Mouse (Mus musculus): ENCODE measurements at regions not wholly inside any gene's neighbourhood (a gene's known extent, or its start where the extent isn't known, plus 50 kb on each side); places are given as distances from the start of the nearest gene placed in this dataset.
A peak's percentile ranks its signal among the peaks of the same experiment; 100 is the strongest.

GRCm38 (mm10) chr11:65365751-65366559, 96.2 kb upstream of the Myocd start:
- DNase-seq (ENCODE audit: low read depth, low spot score) = peak; percentile 21

GRCm38 (mm10) chr11:65364910-65365309, 95.1 kb upstream of the Myocd start:
- DNase-seq (ENCODE audit: low read depth, low spot score) = no peak

- DNase-seq (ENCODE audit: low read depth, low spot score) = peak; percentile 15
Observed at GRCm38 (mm10) chr11:65363846-65364245, 94.1 kb upstream of the Myocd start.

GRCm38 (mm10) chr11:65360729-65361128, 90.9 kb upstream of the Myocd start:
- DNase-seq (ENCODE audit: low read depth, low spot score) = no peak

GRCm38 (mm10) chr11:65358908-65359307, 89.1 kb upstream of the Myocd start:
- DNase-seq (ENCODE audit: low read depth, low spot score) = no peak

GRCm38 (mm10) chr11:65352516-65352915, 82.7 kb upstream of the Myocd start:
- DNase-seq (ENCODE audit: low read depth, low spot score) = no peak

GRCm38 (mm10) chr11:65349013-65349412, 79.2 kb upstream of the Myocd start:
- no peak for DNase-seq (ENCODE audit: low read depth, low spot score)

- no peak for DNase-seq (ENCODE audit: low read depth, low spot score)
Observed at GRCm38 (mm10) chr11:65341683-65342440, 72.1 kb upstream of the Myocd start.

GRCm38 (mm10) chr11:65334286-65334685, 64.5 kb upstream of the Myocd start:
- DNase-seq (ENCODE audit: low read depth, low spot score) = no peak

- no peak for DNase-seq (ENCODE audit: low read depth, low spot score)
Observed at GRCm38 (mm10) chr11:65333101-65333500, 63.3 kb upstream of the Myocd start.

- no peak for DNase-seq (ENCODE audit: low read depth, low spot score)
Observed at GRCm38 (mm10) chr11:65322877-65323440, 53.2 kb upstream of the Myocd start.
